Mouse (Mus musculus) c-Kit-negative CD71-positive TER-119-positive erythroid progenitor cells, embryonic 14.5 days (primary cell): Measurements from ENCODE around the gene Nipal4.

Experiments
- DNase-seq: peaks from one replicate; pipeline ENCODE4 v3.0.0-alpha.2; 2013; ENCODE audit warnings: low read depth, low spot score

The Nipal4 gene

GRCm38 (mm10) chr11:46157462-46157861, 8.8 kb downstream of the Nipal4 start:
- no peak for DNase-seq

- no peak for DNase-seq
These were observed 9.4 kb downstream of the Nipal4 start for GRCm38 (mm10) chr11:46156945-46157344.

GRCm38 (mm10) chr11:46146619-46147018, 19.7 kb downstream of the Nipal4 start:
- DNase-seq: no peak

- no peak for DNase-seq
These were observed 21.0 kb downstream of the Nipal4 start for GRCm38 (mm10) chr11:46145163-46145875.

GRCm38 (mm10) chr11:46143342-46143741, 23.0 kb downstream of the Nipal4 start:
- no peak for DNase-seq

GRCm38 (mm10) chr11:46134899-46135298, 31.4 kb downstream of the Nipal4 start:
- no peak for DNase-seq

GRCm38 (mm10) chr11:46131022-46131986, 35.0 kb downstream of the Nipal4 start:
- no peak for DNase-seq

GRCm38 (mm10) chr11:46128548-46128945, 37.8 kb downstream of the Nipal4 start:
- peak; percentile 36 for DNase-seq

GRCm38 (mm10) chr11:46127621-46128547, 38.4 kb downstream of the Nipal4 start:
- DNase-seq: no peak

- DNase-seq: no peak
These were observed 39.4 kb downstream of the Nipal4 start for GRCm38 (mm10) chr11:46126827-46127410.

- DNase-seq: no peak
These were observed 40.0 kb downstream of the Nipal4 start for GRCm38 (mm10) chr11:46126317-46126716.

- no peak for DNase-seq
These were observed 40.5 kb downstream of the Nipal4 start for GRCm38 (mm10) chr11:46125835-46126229.

GRCm38 (mm10) chr11:46125093-46125834, 41.0 kb downstream of the Nipal4 start:
- DNase-seq: no peak

- no peak for DNase-seq
These were observed 42.9 kb downstream of the Nipal4 start for GRCm38 (mm10) chr11:46123328-46123866.

- DNase-seq: no peak
These were observed 43.4 kb downstream of the Nipal4 start for GRCm38 (mm10) chr11:46122875-46123274.

- DNase-seq: no peak
These were observed 44.6 kb downstream of the Nipal4 start for GRCm38 (mm10) chr11:46121666-46122065.

- DNase-seq: no peak
These were observed 46.2 kb downstream of the Nipal4 start for GRCm38 (mm10) chr11:46120084-46120483.

- no peak for DNase-seq
These were observed 46.7 kb downstream of the Nipal4 start for GRCm38 (mm10) chr11:46119624-46120023.

- no peak for DNase-seq
These were observed 49.8 kb downstream of the Nipal4 start for GRCm38 (mm10) chr11:46116510-46116909.
